Mouse (Mus musculus) spleen, postnatal 0 days (tissue): ENCODE data around the gene Arl4d. TPM values are rescaled to one million over a fixed set of nuclear protein-coding genes. Genes with fewer than 3 reads are reported as not detected.

Experiments used
- polyA plus RNA-seq: library from polyadenylated mRNA; unstranded; fragments of >200 nt; fragmentation: Nextera tagmentation; extraction: Ambion mirVana; gene quantifications from 2 replicates; pipeline ENCODE4 v1.2.1, GENCODE M21; 2015

Gene Arl4d
- polyA plus RNA-seq, result 3.3 and 3.7 TPM in 2 replicates

DNA sequence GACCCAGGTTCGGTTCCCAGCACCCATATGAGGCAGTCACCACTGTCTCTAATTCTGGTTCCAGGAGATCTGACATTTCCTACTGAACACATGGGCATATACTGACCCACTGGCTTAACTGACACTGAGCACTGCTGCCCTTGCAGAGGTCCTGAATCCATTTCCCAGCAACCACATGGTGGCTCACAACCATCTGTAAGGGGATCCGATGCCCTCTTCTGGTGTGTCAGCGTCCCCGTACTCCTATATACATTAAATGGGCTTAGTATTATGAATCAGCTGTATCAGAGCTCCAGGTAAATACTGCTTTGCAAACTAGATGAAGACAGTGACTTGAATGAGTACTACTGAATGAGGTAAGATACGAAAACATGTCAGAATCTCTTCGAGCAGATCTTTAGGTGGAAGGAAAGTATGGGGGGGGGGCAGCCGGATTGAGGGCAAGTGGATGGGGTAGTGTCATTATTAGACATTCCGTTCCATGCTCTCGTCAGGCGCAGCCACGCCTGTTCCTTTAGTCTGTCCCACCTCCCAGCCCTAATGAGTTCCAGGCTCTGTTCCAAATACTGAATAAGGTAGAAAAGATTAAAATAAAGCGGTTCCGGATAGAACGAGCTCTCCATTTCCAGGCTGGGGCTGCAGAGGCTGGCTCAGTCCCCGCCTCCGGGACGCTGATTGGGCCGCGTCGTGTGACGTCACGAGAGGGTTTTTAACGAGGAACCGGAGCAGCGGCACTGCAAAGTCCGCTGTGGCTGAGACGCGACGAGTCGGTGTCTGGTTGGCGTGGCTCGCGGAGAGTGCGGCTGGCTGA is at the start of gene Arl4d:
Arl4d (plus strand) TSS at position 717 of the 811 bp plus-strand sequence.

DNA sequence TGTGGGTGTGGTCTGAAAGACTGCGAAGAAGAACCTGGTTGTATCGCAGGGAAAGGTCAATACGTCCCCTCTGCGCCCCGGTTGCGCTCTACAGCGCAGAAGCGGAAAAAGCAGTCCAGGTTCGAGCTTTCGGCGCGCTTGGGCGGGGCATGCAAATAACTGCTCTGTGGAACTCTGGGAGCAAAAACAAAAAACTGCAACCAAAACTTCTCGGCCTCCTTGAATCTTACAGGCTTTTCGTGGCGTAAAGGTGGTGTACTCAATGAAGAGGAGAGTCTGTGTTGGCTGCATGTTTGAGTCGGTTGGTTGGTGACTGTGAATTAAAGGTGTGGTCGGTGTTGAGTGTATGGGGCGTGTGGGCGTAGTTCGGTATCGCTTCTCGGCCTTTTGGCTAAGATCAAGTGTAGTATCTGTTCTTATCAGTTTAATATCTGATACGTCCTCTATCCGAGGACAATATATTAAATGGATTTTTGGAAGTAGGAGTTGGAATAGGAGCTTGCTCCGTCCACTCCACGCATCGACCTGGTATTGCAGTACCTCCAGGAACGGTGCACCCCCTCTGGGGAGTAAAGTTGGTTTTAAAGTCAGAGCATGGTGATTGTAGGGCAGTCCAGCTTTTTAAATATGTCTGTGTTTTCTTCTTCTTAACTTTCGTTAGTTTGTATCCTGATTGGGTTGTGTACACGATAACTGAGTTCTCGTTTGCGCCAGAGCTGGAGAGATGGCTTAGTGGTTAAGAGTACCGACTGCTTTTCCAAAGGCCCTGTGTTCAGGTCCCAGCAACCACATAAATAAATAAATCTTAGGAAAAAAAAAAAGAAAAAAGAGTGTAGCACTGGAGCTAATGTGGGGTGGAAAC is 38.1 kb upstream of the Arl4d start, which contains the start of gene Rdm1:
Rdm1 (plus strand) TSS at position 201 of the 862 bp plus-strand sequence.

Other genes starting within 250 kb of the Arl4d start
- gene Aarsd1, start 247.9 kb upstream of the Arl4d start, polyA plus RNA-seq, result 43.7 and 47.7 TPM in 2 replicates
- gene Gm27029, start 240.7 kb upstream of the Arl4d start, polyA plus RNA-seq, result 2.0 and 2.8 TPM in 2 replicates
- gene Rundc1, start 240.5 kb upstream of the Arl4d start, polyA plus RNA-seq, result 6.6 and 7.2 TPM in 2 replicates
- 2.0 and 2.4 TPM in 2 replicates for gene Ptges3l, start 240.2 kb upstream of the Arl4d start, polyA plus RNA-seq
- 369 and 411 TPM in 2 replicates for gene Rpl27, start 223.2 kb upstream of the Arl4d start, polyA plus RNA-seq
- gene Ifi35, start 217.1 kb upstream of the Arl4d start, polyA plus RNA-seq, result 42.2 and 52.3 TPM in 2 replicates
- 3.2 and 5.3 TPM in 2 replicates for gene Rnd2, start 200.5 kb upstream of the Arl4d start, polyA plus RNA-seq
- 21.8 and 28.0 TPM in 2 replicates for gene Vat1, start 199.3 kb upstream of the Arl4d start, polyA plus RNA-seq
- 11.9 and 16.4 TPM in 2 replicates for gene Brca1, start 113.6 kb upstream of the Arl4d start, polyA plus RNA-seq
- gene Nbr1, start 113.4 kb upstream of the Arl4d start, polyA plus RNA-seq, result 29.5 and 31.5 TPM in 2 replicates
- 5.6 and 7.6 TPM in 2 replicates for gene Tmem106a, start 83.3 kb upstream of the Arl4d start, polyA plus RNA-seq
- 0.23 TPM in 1 of 2 replicates, not detected in the other for gene Gm11634, start 66.3 kb upstream of the Arl4d start, polyA plus RNA-seq
- 14.6 and 19.7 TPM in 2 replicates for gene Rdm1, start 38.3 kb upstream of the Arl4d start, polyA plus RNA-seq
- gene Dhx8, start 67.4 kb downstream of the Arl4d start, polyA plus RNA-seq, result 24.7 and 24.9 TPM in 2 replicates
- gene Etv4, start 119.8 kb downstream of the Arl4d start, polyA plus RNA-seq, result 0.49 and 0.59 TPM in 2 replicates
- gene Meox1, start 228.8 kb downstream of the Arl4d start, polyA plus RNA-seq, result 0.70 and 0.75 TPM in 2 replicates